Mouse (Mus musculus): Measurements from ENCODE around the gene Slain1. TPM values are rescaled to one million over a fixed set of nuclear protein-coding genes. Genes with fewer than 3 reads are reported as not detected.

The Slain1 gene
- polyA plus RNA-seq, 1 experiment from 2014 or later, result 2.4 TPM

DNA sequence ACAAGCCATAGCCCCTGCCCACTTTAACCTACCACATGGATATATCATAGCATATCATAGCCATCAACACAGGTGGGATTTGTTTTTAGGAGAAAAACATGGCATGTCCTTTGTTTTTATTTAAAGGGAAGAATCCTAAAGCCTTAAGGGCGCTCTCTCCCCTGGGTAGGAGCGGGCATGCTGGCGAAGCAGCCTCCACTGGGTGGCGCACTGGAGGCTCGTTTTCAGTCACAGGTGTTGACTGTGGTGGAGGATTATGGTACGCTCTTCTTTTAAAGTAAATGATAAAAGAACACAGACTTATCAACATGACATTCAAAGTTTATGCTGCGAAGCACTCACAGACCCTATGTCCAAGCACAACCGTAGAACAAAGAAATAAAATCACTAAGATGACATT, 19.5 kb upstream of the Slain1 start:
- ATAC-seq (ENCODE audit: insufficient number of reproducible peaks, insufficient read depth, low FRiP score, low read depth), result no peak
- H3K36me3 ChIP-seq (ENCODE audit: control insufficient read depth, insufficient read depth, low read length), result no peaks in the 10 kb centered on the region
- H3K27me3 ChIP-seq (ENCODE audit: control insufficient read depth, insufficient read depth, low read length), result no peaks in the 10 kb centered on the region
- H3K9me3 ChIP-seq (ENCODE audit: control insufficient read depth, low read depth, low read length), result no peaks in the 10 kb centered on the region
- no peak overlapping the region for H3K4me3 ChIP-seq (ENCODE audit: low read depth, low read length)
- H3K4me2 ChIP-seq (replicated peaks; ENCODE audit: low read depth, low read length), result no peak overlapping the region
- WGBS, result 78% methylated on average over 8 of the region's 8 CpGs
- H3K27ac ChIP-seq (ENCODE audit: low read length), result no peak overlapping the region
- no peak overlapping the region for H3K9ac ChIP-seq (replicated peaks; ENCODE audit: low read depth, low read length)
- H3K4me1 ChIP-seq (ENCODE audit: control insufficient read depth, insufficient read depth, low read length), result no peaks in the 10 kb centered on the region

DNA sequence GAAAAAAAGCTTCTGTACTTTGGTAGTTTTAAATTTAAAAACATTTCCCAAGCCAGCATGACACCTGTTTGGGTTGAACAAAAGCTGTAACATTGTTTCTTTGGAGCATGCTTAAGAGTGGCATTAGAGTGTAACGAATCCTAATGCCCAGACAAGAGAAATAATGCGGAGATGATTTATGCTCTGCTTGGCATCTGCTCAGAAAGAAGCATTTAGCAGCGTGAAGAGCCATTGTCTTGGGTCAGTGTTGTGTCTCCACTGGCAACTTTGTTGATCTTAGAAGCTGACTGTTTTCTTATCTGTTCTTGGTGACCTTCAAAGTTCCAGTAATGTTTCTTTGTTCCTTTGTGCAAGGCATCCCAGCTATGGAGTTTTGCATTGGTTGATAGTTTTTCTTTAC, 6.1 kb upstream of the Slain1 start:
- no peak for ATAC-seq (ENCODE audit: insufficient number of reproducible peaks, insufficient read depth, low FRiP score, low read depth)
- no peaks in the 10 kb centered on the region for H3K4me1 ChIP-seq (ENCODE audit: control insufficient read depth, insufficient read depth, low read length)
- 65% methylated on average over 3 of the region's 3 CpGs for WGBS

GRCm38 (mm10) chr14:103647981-103648380, 2.0 kb upstream of the Slain1 start:
- WGBS, result 79% methylated on average over 2 of the region's 2 CpGs
- Histone ChIP-seq H3K36me3 (ENCODE audit: control insufficient read depth, insufficient read depth, low read length) (no peaks in the 10 kb centered on the region), H3K4me1 (ENCODE audit: control insufficient read depth, insufficient read depth, low read length) (no peaks in the 10 kb centered on the region), H3K9ac (replicated peaks; ENCODE audit: low read depth, low read length) (no peak overlapping the region), H3K4me2 (replicated peaks; ENCODE audit: low read depth, low read length) (no peak overlapping the region), H3K4me3 (ENCODE audit: low read depth, low read length) (no peak overlapping the region), H3K9me3 (ENCODE audit: control insufficient read depth, low read depth, low read length) (no peaks in the 10 kb centered on the region), H3K27ac (ENCODE audit: low read length) (no peak overlapping the region), H3K27me3 (ENCODE audit: control insufficient read depth, insufficient read depth, low read length) (peaks cover 6% of the 10 kb centered on the region; the same call in 1 of the 2 replicates)
- no peak for ATAC-seq (ENCODE audit: insufficient number of reproducible peaks, insufficient read depth, low FRiP score, low read depth)

More for the DNA sequence above, 6.1 kb upstream of the Slain1 start:
- Histone ChIP-seq H3K4me2 (replicated peaks; ENCODE audit: low read depth, low read length) (no peak overlapping the region), H3K27ac (ENCODE audit: low read length) (no peak overlapping the region), H3K36me3 (ENCODE audit: control insufficient read depth, insufficient read depth, low read length) (no peaks in the 10 kb centered on the region), H3K9ac (replicated peaks; ENCODE audit: low read depth, low read length) (no peak overlapping the region), H3K4me3 (ENCODE audit: low read depth, low read length) (no peak overlapping the region), H3K9me3 (ENCODE audit: control insufficient read depth, low read depth, low read length) (no peaks in the 10 kb centered on the region), H3K27me3 (ENCODE audit: control insufficient read depth, insufficient read depth, low read length) (0 out of 2 replicates have a peak, but pooled peaks cover 2% of the 10 kb centered on the region)

DNA sequence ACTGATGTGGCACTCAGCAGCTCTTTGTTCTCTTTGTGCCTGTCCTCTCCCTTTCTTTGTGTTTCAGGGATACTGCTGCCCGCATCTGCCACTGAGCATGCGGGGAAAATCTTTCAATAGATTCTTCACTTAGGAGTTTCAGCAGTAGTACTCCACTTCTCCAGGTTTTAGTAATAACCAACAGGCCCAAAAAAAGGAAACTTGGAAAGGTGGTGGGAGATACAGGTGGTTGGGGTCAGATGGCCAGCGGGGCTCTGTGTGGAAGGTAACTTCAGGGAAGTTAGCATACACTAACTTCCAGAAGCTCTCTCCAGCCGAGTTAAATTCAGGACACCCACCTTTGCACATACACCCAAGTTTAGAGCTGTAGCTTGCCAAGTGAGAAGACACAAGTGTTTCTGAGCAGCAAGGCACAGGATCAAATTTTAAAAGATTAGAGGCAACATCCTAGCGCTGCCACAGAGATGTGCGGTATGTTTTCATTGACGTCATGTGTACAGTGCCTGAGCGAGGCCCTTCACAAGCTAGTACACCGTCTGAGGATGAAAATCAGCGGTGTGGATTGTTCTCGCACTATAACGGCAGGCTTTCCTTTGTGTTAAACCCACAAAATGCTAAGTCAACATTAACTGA, 1.3 kb upstream of the Slain1 start:
- no peak overlapping the region for H3K9ac ChIP-seq (replicated peaks; ENCODE audit: low read depth, low read length)
- WGBS, result 37% methylated on average over 12 of the region's 12 CpGs
- no peak overlapping the region for H3K27ac ChIP-seq (ENCODE audit: low read length)
- H3K27me3 ChIP-seq (ENCODE audit: control insufficient read depth, insufficient read depth, low read length), result peaks cover 6% of the 10 kb centered on the region; the same call in 1 of the 2 replicates
- H3K4me2 ChIP-seq (replicated peaks; ENCODE audit: low read depth, low read length), result peak overlapping the region; percentile 30
- ATAC-seq (ENCODE audit: insufficient number of reproducible peaks, insufficient read depth, low FRiP score, low read depth), result no peak
- H3K36me3 ChIP-seq (ENCODE audit: control insufficient read depth, insufficient read depth, low read length), result no peaks in the 10 kb centered on the region
- H3K4me1 ChIP-seq (ENCODE audit: control insufficient read depth, insufficient read depth, low read length), result no peaks in the 10 kb centered on the region
- H3K4me3 ChIP-seq (ENCODE audit: low read depth, low read length), result no peak overlapping the region
- H3K9me3 ChIP-seq (ENCODE audit: control insufficient read depth, low read depth, low read length), result no peaks in the 10 kb centered on the region

- Histone ChIP-seq H3K27me3 (ENCODE audit: control insufficient read depth, insufficient read depth, low read length) (peaks cover 6% of the 10 kb centered on the region; the same call in 1 of the 2 replicates), H3K36me3 (ENCODE audit: control insufficient read depth, insufficient read depth, low read length) (no peaks in the 10 kb centered on the region), H3K4me2 (replicated peaks; ENCODE audit: low read depth, low read length) (peak overlapping the region; percentile 95), H3K9me3 (ENCODE audit: control insufficient read depth, low read depth, low read length) (no peaks in the 10 kb centered on the region), H3K4me3 (ENCODE audit: low read depth, low read length) (no peak overlapping the region), H3K9ac (replicated peaks; ENCODE audit: low read depth, low read length) (no peak overlapping the region), H3K4me1 (ENCODE audit: control insufficient read depth, insufficient read depth, low read length) (no peaks in the 10 kb centered on the region), H3K27ac (ENCODE audit: low read length) (no peak overlapping the region)
- no peak for ATAC-seq (ENCODE audit: insufficient number of reproducible peaks, insufficient read depth, low FRiP score, low read depth)
- WGBS, result 51% methylated on average over 4 of the region's 4 CpGs
Observed at GRCm38 (mm10) chr14:103649302-103649701, 726 bp upstream of the Slain1 start.

- Histone ChIP-seq H3K4me2 (replicated peaks; ENCODE audit: low read depth, low read length) (peak overlapping the region; percentile 95), H3K9ac (replicated peaks; ENCODE audit: low read depth, low read length) (peak overlapping the region; percentile 52), H3K9me3 (ENCODE audit: control insufficient read depth, low read depth, low read length) (no peaks in the 10 kb centered on the region), H3K36me3 (ENCODE audit: control insufficient read depth, insufficient read depth, low read length) (no peaks in the 10 kb centered on the region), H3K27me3 (ENCODE audit: control insufficient read depth, insufficient read depth, low read length) (peaks cover 6% of the 10 kb centered on the region; the same call in 1 of the 2 replicates), H3K4me3 (ENCODE audit: low read depth, low read length) (peak overlapping the region; percentile 72), H3K4me1 (ENCODE audit: control insufficient read depth, insufficient read depth, low read length) (no peaks in the 10 kb centered on the region), H3K27ac (ENCODE audit: low read length) (peak overlapping the region; percentile 82)
- under 1% methylated on average over 42 of the region's 67 CpGs for WGBS
- ATAC-seq (ENCODE audit: insufficient number of reproducible peaks, insufficient read depth, low FRiP score, low read depth), result peak; percentile 79
Observed at GRCm38 (mm10) chr14:103650413-103651101, 529 bp downstream of the Slain1 start.

DNA sequence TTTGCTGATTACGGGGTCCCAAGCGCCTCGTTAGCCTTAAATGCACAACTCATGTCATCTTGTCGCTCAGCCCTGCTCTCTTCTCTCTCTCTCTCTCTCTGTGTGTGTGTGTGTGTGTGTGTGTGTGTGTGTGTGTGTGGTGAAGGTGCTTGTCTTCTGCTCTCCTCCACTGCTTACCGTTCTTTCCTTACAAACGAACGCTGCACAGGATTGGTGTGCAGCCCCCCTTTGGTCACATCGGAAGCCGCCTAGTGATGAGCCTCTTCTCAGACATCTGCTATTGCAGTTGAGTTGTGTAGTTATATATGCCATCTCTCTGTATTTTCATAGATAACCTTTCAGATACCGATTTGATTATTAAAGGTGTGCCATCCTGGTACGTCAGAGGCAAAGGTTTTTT, 1.1 kb downstream of the Slain1 start:
- ATAC-seq (ENCODE audit: insufficient number of reproducible peaks, insufficient read depth, low FRiP score, low read depth), result no peak
- Histone ChIP-seq H3K9me3 (ENCODE audit: control insufficient read depth, low read depth, low read length) (no peaks in the 10 kb centered on the region), H3K4me3 (ENCODE audit: low read depth, low read length) (peak overlapping the region; percentile 72), H3K4me1 (ENCODE audit: control insufficient read depth, insufficient read depth, low read length) (no peaks in the 10 kb centered on the region), H3K36me3 (ENCODE audit: control insufficient read depth, insufficient read depth, low read length) (no peaks in the 10 kb centered on the region), H3K9ac (replicated peaks; ENCODE audit: low read depth, low read length) (peak overlapping the region; percentile 52; the same call in 1 of the 2 replicates), H3K4me2 (replicated peaks; ENCODE audit: low read depth, low read length) (peak overlapping the region; percentile 95), H3K27me3 (ENCODE audit: control insufficient read depth, insufficient read depth, low read length) (peaks cover 6% of the 10 kb centered on the region; the same call in 1 of the 2 replicates), H3K27ac (ENCODE audit: low read length) (peak overlapping the region; percentile 82)
- WGBS, result 6% methylated on average over 11 of the region's 11 CpGs

- no peak for ATAC-seq (ENCODE audit: insufficient number of reproducible peaks, insufficient read depth, low FRiP score, low read depth)
- WGBS, result 58% methylated on average over 2 of the region's 2 CpGs
Observed at GRCm38 (mm10) chr14:103651562-103651961, 1.5 kb downstream of the Slain1 start.

More at GRCm38 (mm10) chr14:103651562-103651961, 1.5 kb downstream of the Slain1 start:
- H3K36me3 ChIP-seq (ENCODE audit: control insufficient read depth, insufficient read depth, low read length), result no peaks in the 10 kb centered on the region
- H3K9ac ChIP-seq (replicated peaks; ENCODE audit: low read depth, low read length), result no peak overlapping the region
- no peak overlapping the region for H3K27ac ChIP-seq (ENCODE audit: low read length)
- H3K4me3 ChIP-seq (ENCODE audit: low read depth, low read length), result peak overlapping the region; percentile 72
- no peaks in the 10 kb centered on the region for H3K4me1 ChIP-seq (ENCODE audit: control insufficient read depth, insufficient read depth, low read length)
- H3K27me3 ChIP-seq (ENCODE audit: control insufficient read depth, insufficient read depth, low read length), result peaks cover 6% of the 10 kb centered on the region; the same call in 1 of the 2 replicates
- peak overlapping the region; percentile 95 for H3K4me2 ChIP-seq (replicated peaks; ENCODE audit: low read depth, low read length)
- no peaks in the 10 kb centered on the region for H3K9me3 ChIP-seq (ENCODE audit: control insufficient read depth, low read depth, low read length)
